Mouse (Mus musculus) CH12.LX (cell line): ENCODE results near the gene Dagla. TPM values are rescaled to one million over a fixed set of nuclear protein-coding genes. Genes with fewer than 3 reads are reported as not detected.

ENCODE experiments used
- DNase-seq: peaks from one replicate; pipeline ENCODE4 v3.0.0-alpha.2; 2013; ENCODE audit errors: extremely low read depth
- H3K27ac ChIP-seq: 2 replicates; pipeline ENCODE4 v1.5.1; 2012; ENCODE audit warnings: low read depth, mild to moderate bottlenecking, control low read depth, moderate library complexity; ENCODE audit not compliant: insufficient read depth
- H3K27me3 ChIP-seq: replicated peaks from 2 replicates; pipeline ENCODE3; 2012; ENCODE audit warnings: inconsistent platforms
- H3K36me3 ChIP-seq, 2 experiments: replicated peaks in 1 of 2; 2 replicates each; pipeline versions ENCODE3 to v1.6.1; 2012; ENCODE audit warnings: inconsistent platforms in 1 of 2, low read length in 1 of 2, mild to moderate bottlenecking in 1 of 2, mixed read lengths in 1 of 2, moderate library complexity in 1 of 2; ENCODE audit not compliant: control insufficient read depth in 1 of 2, insufficient read depth in 1 of 2
- H3K4me1 ChIP-seq, 2 experiments: 2 replicates each; pipeline ENCODE4 v1.6.1; 2012; ENCODE audit warnings: inconsistent platforms in 1 of 2, moderate library complexity in 1 of 2; ENCODE audit not compliant: insufficient read depth in 2 of 2, control insufficient read depth in 1 of 2
- H3K4me2 ChIP-seq: 2 replicates; pipeline ENCODE4 v1.6.1; 2012; ENCODE audit warnings: low read depth, mild to moderate bottlenecking, control low read depth; ENCODE audit not compliant: poor library complexity, insufficient read depth, severe bottlenecking
- H3K4me3 ChIP-seq, 3 experiments: fragments of 150-350 bp in 1 of 3; sonication (generic) in 1 of 3; replicated peaks in 1 of 3; 2 replicates each; pipeline versions ENCODE3 to v1.5.1; 2011 to 2012; ENCODE audit warnings: low read depth in 2 of 3, low read length in 2 of 3, mild to moderate bottlenecking in 2 of 3, moderate library complexity in 2 of 3, control low read depth in 1 of 3, improper control_type of control experiment in 1 of 3, inconsistent platforms in 1 of 3, mixed read lengths in 1 of 3; ENCODE audit not compliant: poor library complexity in 1 of 3
- H3K79me2 ChIP-seq: replicated peaks from 2 replicates; pipeline ENCODE4 v1.6.1; 2012; ENCODE audit warnings: mild to moderate bottlenecking, moderate library complexity; ENCODE audit not compliant: control insufficient read depth, poor library complexity, insufficient read depth, severe bottlenecking; ENCODE audit errors: extremely low read depth
- H3K9ac ChIP-seq: 2 replicates; pipeline ENCODE4 v1.6.1; 2012; ENCODE audit warnings: low read depth, mild to moderate bottlenecking, control low read depth, moderate library complexity; ENCODE audit not compliant: insufficient read depth
- H3K9me3 ChIP-seq: replicated peaks from 2 replicates; pipeline ENCODE3; 2012; ENCODE audit warnings: low read length, inconsistent platforms, mixed read lengths
- BHLHE40 ChIP-seq: IDR thresholded peaks from 2 replicates; pipeline ENCODE4 v1.6.1; 2011; ENCODE audit warnings: mild to moderate bottlenecking, low read depth, low read length, improper control_type of control experiment
- CHD1 ChIP-seq: IDR thresholded peaks from 2 replicates; pipeline ENCODE4 v1.6.1; 2012; ENCODE audit warnings: low read depth, low read length, improper control_type of control experiment, inconsistent platforms
- CHD2 ChIP-seq: IDR thresholded peaks from 2 replicates; pipeline ENCODE4 v1.6.1; 2011; ENCODE audit warnings: low read length, improper control_type of control experiment
- CTCF ChIP-seq, 2 experiments: IDR thresholded peaks in 1 of 2; conservative IDR thresholded peaks in 1 of 2; 2 replicates each; pipeline ENCODE4 v1.5.1; 2011 to 2012; ENCODE audit warnings: low read depth in 2 of 2, low read length in 2 of 2, improper control_type of control experiment in 1 of 2, inconsistent platforms in 1 of 2, mild to moderate bottlenecking in 1 of 2, moderate library complexity in 1 of 2
- ELF1 ChIP-seq: IDR thresholded peaks from 2 replicates; pipeline ENCODE4 v1.6.1; 2014; ENCODE audit warnings: low read depth, mild to moderate bottlenecking, inconsistent platforms, low read length, improper control_type of control experiment
- EP300 ChIP-seq: IDR thresholded peaks from 2 replicates; pipeline ENCODE4 v1.6.1; 2011; ENCODE audit warnings: low read length, improper control_type of control experiment
- ETS1 ChIP-seq: conservative IDR thresholded peaks from 2 replicates; pipeline ENCODE4 v1.6.1; 2012; ENCODE audit warnings: low read depth, mild to moderate bottlenecking, inconsistent platforms, low read length, improper control_type of control experiment, moderate library complexity
- GABPA ChIP-seq: IDR thresholded peaks from 2 replicates; pipeline ENCODE4 v1.6.1; 2012; ENCODE audit warnings: low read depth, low read length, improper control_type of control experiment, inconsistent platforms; ENCODE audit not compliant: insufficient replicate concordance
- IRF4 ChIP-seq: IDR thresholded peaks from 2 replicates; pipeline ENCODE4 v1.6.1; 2014; ENCODE audit warnings: low read depth, mild to moderate bottlenecking, inconsistent platforms, low read length, improper control_type of control experiment
- JUN ChIP-seq: IDR thresholded peaks from 2 replicates; pipeline ENCODE4 v1.6.1; 2011; ENCODE audit warnings: low read depth, mild to moderate bottlenecking, low read length, improper control_type of control experiment, moderate library complexity; ENCODE audit not compliant: insufficient read depth
- JUND ChIP-seq: conservative IDR thresholded peaks from 2 replicates; pipeline ENCODE4 v1.6.1; 2011; ENCODE audit warnings: low read depth, low read length, improper control_type of control experiment
- KAT2A ChIP-seq: IDR thresholded peaks from 2 replicates; pipeline ENCODE4 v1.6.1; 2012; ENCODE audit warnings: low read length, improper control_type of control experiment, inconsistent platforms; ENCODE audit not compliant: insufficient replicate concordance
- MAX ChIP-seq: IDR thresholded peaks from 2 replicates; pipeline ENCODE4 v1.6.1; 2011; ENCODE audit warnings: low read length, improper control_type of control experiment
- MAZ ChIP-seq: IDR thresholded peaks from 2 replicates; pipeline ENCODE4 v1.6.1; 2012; ENCODE audit warnings: low read depth, mild to moderate bottlenecking, inconsistent platforms, low read length, improper control_type of control experiment, moderate library complexity
- MEF2A ChIP-seq: IDR thresholded peaks from 2 replicates; pipeline ENCODE4 v1.6.1; 2014; ENCODE audit warnings: low read depth, mild to moderate bottlenecking, inconsistent platforms, low read length, improper control_type of control experiment, borderline replicate concordance
- MYC ChIP-seq: IDR thresholded peaks from 2 replicates; pipeline ENCODE4 v1.6.1; 2011; ENCODE audit warnings: low read depth, mild to moderate bottlenecking, improper control_type of control experiment, low read length
- PAX5 ChIP-seq: IDR thresholded peaks from 2 replicates; pipeline ENCODE4 v1.6.1; 2012; ENCODE audit warnings: low read length, inconsistent platforms, mixed read lengths
- POLR2A ChIP-seq: IDR thresholded peaks from 2 replicates; pipeline ENCODE4 v1.6.1; 2011; ENCODE audit warnings: low read depth, mild to moderate bottlenecking, improper control_type of control experiment, low read length
- POLR2AphosphoS2 ChIP-seq: IDR thresholded peaks from 2 replicates; pipeline ENCODE4 v1.6.1; 2011; ENCODE audit warnings: low read depth, low read length, improper control_type of control experiment
- RAD21 ChIP-seq: IDR thresholded peaks from 2 replicates; pipeline ENCODE4 v1.6.1; 2011; ENCODE audit warnings: low read depth, mild to moderate bottlenecking, low read length, improper control_type of control experiment, moderate library complexity
- RCOR1 ChIP-seq: conservative IDR thresholded peaks from 2 replicates; pipeline ENCODE4 v1.6.1; 2012; ENCODE audit warnings: low read depth, mild to moderate bottlenecking, inconsistent platforms, low read length, improper control_type of control experiment
- SIN3A ChIP-seq: IDR thresholded peaks from 2 replicates; pipeline ENCODE4 v1.6.1; 2012; ENCODE audit warnings: low read length, improper control_type of control experiment, inconsistent platforms
- SMC3 ChIP-seq: IDR thresholded peaks from 2 replicates; pipeline ENCODE4 v1.6.1; 2011; ENCODE audit warnings: low read depth, low read length, improper control_type of control experiment
- TBP ChIP-seq: conservative IDR thresholded peaks from 2 replicates; pipeline ENCODE4 v1.6.1; 2011; ENCODE audit warnings: low read depth, low read length, improper control_type of control experiment
- TCF12 ChIP-seq: IDR thresholded peaks from 2 replicates; pipeline ENCODE4 v1.6.1; 2014; ENCODE audit warnings: low read depth, mild to moderate bottlenecking, inconsistent platforms, low read length, improper control_type of control experiment
- UBTF ChIP-seq: IDR thresholded peaks from 2 replicates; pipeline ENCODE4 v1.6.1; 2012; ENCODE audit warnings: low read depth, mild to moderate bottlenecking, inconsistent platforms, low read length, improper control_type of control experiment, moderate library complexity
- USF1 ChIP-seq: IDR thresholded peaks from 2 replicates; pipeline ENCODE4 v1.6.1; 2014; ENCODE audit warnings: low read depth, mild to moderate bottlenecking, inconsistent platforms, low read length, improper control_type of control experiment
- USF2 ChIP-seq: conservative IDR thresholded peaks from 2 replicates; pipeline ENCODE4 v1.6.1; 2011; ENCODE audit warnings: low read depth, low read length, improper control_type of control experiment
- ZC3H11A ChIP-seq: IDR thresholded peaks from 2 replicates; pipeline ENCODE4 v1.6.1; 2012; ENCODE audit warnings: low read depth, mild to moderate bottlenecking, inconsistent platforms, low read length, improper control_type of control experiment
- ZMIZ1 ChIP-seq: IDR thresholded peaks from 2 replicates; pipeline ENCODE4 v1.6.1; 2012; ENCODE audit warnings: low read depth, mild to moderate bottlenecking, inconsistent platforms, low read length, improper control_type of control experiment
- ZNF384 ChIP-seq: IDR thresholded peaks from 2 replicates; pipeline ENCODE4 v1.6.1; 2012; ENCODE audit warnings: low read depth, low read length, improper control_type of control experiment, inconsistent platforms
- dilution Hi-C: fragments of 300-500 bp; cut with MboI; formaldehyde crosslinking; loops from 2 replicates; pipeline ENCODE4 v1.14.3; 2020; ENCODE audit warnings: low sequenced_read_pairs; ENCODE audit not compliant: extremely low pct_unique_long_range_greater_than_20kb, extremely low pct_ligation_motif_present
- in situ Hi-C: fragments of 300-500 bp; cut with MboI; formaldehyde crosslinking; loops from 3 replicates; pipeline ENCODE4 v1.14.3; 2019; ENCODE audit warnings: low sequenced_read_pairs, low pct_ligation_motif_present, low pct_unique_long_range_greater_than_20kb, mixed read lengths
- polyA plus RNA-seq: library from polyadenylated mRNA; unstranded; fragments of >175 nt; gene quantifications from 2 replicates; pipeline ENCODE4 v1.2.1, GENCODE M21; 2012; ENCODE audit warnings: low read depth; ENCODE audit not compliant: insufficient read length
- total RNA-seq, 2 experiments: library from RNA; depleted of rRNA; stranded (reverse); fragments of 300-350 nt in 1 of 2; fragments of >200 nt in 1 of 2; gene quantifications; 2 replicates each; pipeline ENCODE4 v1.2.3; 2012 to 2014

Gene Dagla
- total and polyA plus RNA-seq, 3 experiments = 0.21 to 0.55 TPM; not detected in 1

DNA sequence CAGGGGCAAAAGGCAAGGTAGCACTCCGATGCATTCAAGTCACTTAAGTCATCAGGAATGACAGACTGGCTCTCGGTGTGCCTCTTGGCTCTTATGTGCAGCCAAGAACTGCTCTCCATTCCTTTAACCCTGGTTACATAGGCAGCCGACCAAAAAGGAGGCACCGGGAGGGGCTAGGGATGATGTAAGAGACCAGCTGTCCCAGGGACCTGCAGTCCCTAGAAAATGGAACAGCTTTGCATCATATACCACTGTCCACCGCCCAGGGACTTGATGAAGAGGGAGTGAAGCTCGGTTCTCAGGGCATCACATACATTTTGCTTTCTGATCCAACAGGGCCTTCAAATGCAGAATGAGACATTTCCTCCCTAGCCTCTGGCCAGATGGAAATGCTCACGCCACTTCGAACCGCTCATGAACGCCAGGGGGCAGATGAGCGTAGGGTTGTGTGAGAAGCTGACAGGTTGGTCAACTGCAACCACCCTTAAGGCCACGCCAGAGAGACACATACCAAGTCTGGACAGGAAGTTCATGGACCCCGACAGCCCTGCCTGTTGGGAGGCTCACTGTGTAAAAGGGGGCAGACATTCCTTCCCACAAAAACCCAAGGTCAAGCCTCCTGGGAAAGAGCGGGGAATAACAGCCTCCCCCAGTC lies 38.4 kb downstream of the Dagla start:
- Histone ChIP-seq H3K27ac (no peak overlapping the region), H3K9me3 (no peaks in the 10 kb centered on the region), H3K36me3 (no peaks in the 10 kb centered on the region), H3K4me3 (no peak overlapping the region), H3K9ac (no peak overlapping the region), H3K27me3 (peaks cover 65% of the 10 kb centered on the region), H3K4me2 (no peak overlapping the region), H3K4me1 (peaks cover 22 to 39% of the 10 kb centered on the region in 2 experiments), H3K79me2 (no peaks in the 10 kb centered on the region)
- peak; percentile 93 for TF ChIP-seq SMC3
- no peak for TF ChIP-seq RCOR1
- peak; percentile 69 for TF ChIP-seq RAD21
- 0 out of 2 replicates have a peak, but pooled peaks have one; percentile 6 for TF ChIP-seq IRF4
- TF ChIP-seq ELF1 = 0 out of 2 replicates have a peak, but pooled peaks have one; percentile 31
- TF ChIP-seq MYC = peak; percentile 53; the same call in 1 of the 2 replicates
- TF ChIP-seq MAZ = no peak
- no peak for TF ChIP-seq EP300
- TF ChIP-seq CTCF (conservative IDR thresholded peaks at IDR 0.05 in 1 of 2, IDR thresholded peaks at IDR 0.05 in 1 of 2; ENCODE audit: low read depth in 2 of 2, low read length in 2 of 2) = peak; percentile 27 to 86; a peak in 2 of 4 replicates
- no peak for TF ChIP-seq CHD1
- peak; percentile 8; the same call in 1 of the 2 replicates for TF ChIP-seq ZC3H11A
- TF ChIP-seq BHLHE40 = peak; percentile 48; the same call in 1 of the 2 replicates
- in situ Hi-C loops (loop anchor here (5.0 kb wide), 1 partner anchor 41 kb away; no protein-coding TSS in a partner anchor), dilution Hi-C loops (no loop called here)
- DNase-seq = peak; percentile 67

GRCm38 (mm10) chr19:10261369-10261768 lies 43.3 kb downstream of the Dagla start:
- Histone ChIP-seq H3K36me3 (no peaks in the 10 kb centered on the region), H3K4me2 (no peak overlapping the region), H3K27me3 (peaks cover 87% of the 10 kb centered on the region), H3K79me2 (no peaks in the 10 kb centered on the region), H3K4me3 (no peak overlapping the region), H3K9me3 (no peaks in the 10 kb centered on the region), H3K27ac (no peak overlapping the region), H3K4me1 (peaks cover 25 to 42% of the 10 kb centered on the region in 2 experiments), H3K9ac (no peak overlapping the region)
- in situ Hi-C loops = loop anchor here (5.0 kb wide), 1 partner anchor 171 kb away; no protein-coding TSS in a partner anchor
- dilution Hi-C loops = no loop called here
- TF ChIP-seq TCF12 (peak; percentile 71), MAX (no peak), TBP (no peak), POLR2A (no peak), POLR2AphosphoS2 (no peak), ETS1 (peak; percentile 27; the same call in 1 of the 2 replicates), BHLHE40 (peak; percentile 33; the same call in 1 of the 2 replicates), USF2 (no peak), MEF2A (no peak), KAT2A (no peak), JUN (peak; percentile 48; the same call in 1 of the 2 replicates), GABPA (no peak), ZNF384 (no peak), ZMIZ1 (no peak), JUND (no peak), CHD2 (no peak), UBTF (no peak), EP300 (peak; percentile 70; the same call in 1 of the 2 replicates), SIN3A (no peak), ELF1 (no peak), IRF4 (peak; percentile 91), RCOR1 (no peak), MAZ (no peak), USF1 (no peak), PAX5 (no peak), SMC3 (no peak)
- DNase-seq = peak; percentile 45
